30 mouse cellular contexts compared by ENCODE assay signal in genomic region chr13:23361536-23361935, GRCm38 (mm10).
"Had no signal": no experiment of that assay in that cellular context is flagged by ENCODE, and none has a peak within 500 bp of the region (broad histone marks: within the 10 kb centered on the region; RNA-seq: fewer than 3 reads in every experiment).

No protein-coding gene starts in this region.

- ATAC-seq: liver, embryonic 12.5 days; liver, postnatal 0 days; midbrain, embryonic 13.5 days; midbrain, embryonic 15.5 days; midbrain, embryonic 16.5 days had no signal

- H3K9ac ChIP-seq: limb, embryonic 12.5 days; limb, embryonic 13.5 days; limb, embryonic 15.5 days; liver, embryonic 12.5 days; liver, embryonic 13.5 days; liver, embryonic 14.5 days; liver, embryonic 15.5 days; liver, postnatal 0 days; lung, embryonic 14.5 days; lung, embryonic 15.5 days; midbrain, embryonic 12.5 days; midbrain, embryonic 13.5 days; midbrain, embryonic 15.5 days; neural tube, embryonic 12.5 days had no signal

- H3K4me1 ChIP-seq: lung, embryonic 15.5 days; neural tube, embryonic 12.5 days had no signal

- H3K4me2 ChIP-seq: limb, embryonic 12.5 days; limb, embryonic 13.5 days; limb, embryonic 15.5 days; liver, embryonic 11.5 days; liver, embryonic 12.5 days; liver, embryonic 13.5 days; liver, embryonic 15.5 days; lung, embryonic 14.5 days; lung, embryonic 15.5 days; midbrain, embryonic 11.5 days; midbrain, embryonic 12.5 days; midbrain, embryonic 13.5 days; midbrain, embryonic 15.5 days; neural tube, embryonic 12.5 days had no signal

- H3K27ac ChIP-seq: left cerebral cortex, adult 2 months; limb, embryonic 10.5 days; limb, embryonic 12.5 days; limb, embryonic 13.5 days; limb, embryonic 15.5 days; liver, embryonic 12.5 days; liver, embryonic 13.5 days; liver, embryonic 14.5 days; liver, embryonic 15.5 days; lung, embryonic 15.5 days; macrophage; midbrain, embryonic 10.5 days; midbrain, embryonic 12.5 days; midbrain, embryonic 13.5 days; midbrain, embryonic 15.5 days; neural tube, embryonic 12.5 days had no signal

- H3K27me3 ChIP-seq: limb, embryonic 12.5 days; limb, embryonic 13.5 days; limb, embryonic 15.5 days; liver, embryonic 12.5 days; liver, embryonic 13.5 days; liver, embryonic 15.5 days; lung, embryonic 15.5 days; megakaryocyte, embryonic 14.5 days; midbrain, embryonic 12.5 days; midbrain, embryonic 13.5 days; midbrain, embryonic 15.5 days; neural tube, embryonic 12.5 days had no signal

- H3K9me3 ChIP-seq: limb, embryonic 10.5 days; limb, embryonic 12.5 days; limb, embryonic 13.5 days; limb, embryonic 15.5 days; liver, embryonic 12.5 days; liver, embryonic 13.5 days; liver, embryonic 15.5 days; lung, embryonic 15.5 days; megakaryocyte, embryonic 14.5 days; midbrain, embryonic 10.5 days; midbrain, embryonic 12.5 days; midbrain, embryonic 13.5 days; midbrain, embryonic 15.5 days; neural tube, embryonic 12.5 days had no signal

- H3K4me3 ChIP-seq: left cerebral cortex, adult 2 months; limb, embryonic 10.5 days; limb, embryonic 12.5 days; limb, embryonic 13.5 days; limb, embryonic 15.5 days; liver, embryonic 12.5 days; liver, embryonic 13.5 days; liver, embryonic 15.5 days; lung, embryonic 15.5 days; megakaryocyte, embryonic 14.5 days; midbrain, embryonic 10.5 days; midbrain, embryonic 12.5 days; midbrain, embryonic 13.5 days; midbrain, embryonic 15.5 days; neural tube, embryonic 12.5 days had no signal

- DNase-seq: left cerebral cortex, postnatal 4 days; liver; liver, embryonic 13.5 days; liver, postnatal 0 days; lung, adult 18-20 months; lung, adult 2 months; lung, embryonic 14.5 days; lung, postnatal 10 days; lung, postnatal 36 days; lung, postnatal 4 days; midbrain, embryonic 14.5 days had no signal
